Mouse (Mus musculus) induced T-regulatory cell, adult 2 months (primary cell): ENCODE results near the gene Trp53tg5.

Experiments
- DNase-seq: peaks from one replicate; pipeline ENCODE4 v3.0.0-alpha.2; 2012; ENCODE audit warnings: low read depth

The Trp53tg5 gene

DNA sequence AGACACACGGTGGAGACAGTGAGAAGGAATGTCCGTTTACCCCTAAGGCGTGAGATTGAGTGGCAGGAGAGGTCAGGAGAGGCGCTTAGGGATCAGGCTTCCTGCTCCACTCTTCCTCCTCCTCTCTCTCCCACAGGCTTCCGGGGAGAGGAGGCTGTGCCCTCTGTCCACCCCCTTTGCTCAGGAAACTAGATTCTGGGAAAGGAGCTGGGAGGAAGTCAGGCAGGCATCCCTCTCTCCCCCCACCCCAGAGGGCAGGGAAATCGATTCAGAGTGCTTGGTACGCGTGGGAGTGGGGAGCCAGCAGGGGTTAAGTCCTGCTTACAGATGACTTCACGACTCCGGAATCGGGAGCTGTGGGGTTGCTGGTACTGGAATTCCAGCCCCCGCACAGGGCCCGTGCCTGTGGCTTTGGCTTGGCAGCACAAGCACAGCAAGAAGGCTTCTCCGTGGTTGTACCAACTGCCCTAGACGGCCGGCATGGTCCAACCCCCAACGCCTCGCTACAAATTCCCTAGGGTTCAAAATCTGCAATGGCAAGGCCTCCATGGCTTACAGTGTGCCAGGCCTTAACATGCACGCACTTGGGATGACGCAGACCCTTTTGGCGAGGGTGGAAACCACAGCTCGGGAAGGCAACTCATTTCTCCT lies 40.9 kb downstream of the Trp53tg5 start:
- DNase-seq = no peak

DNA sequence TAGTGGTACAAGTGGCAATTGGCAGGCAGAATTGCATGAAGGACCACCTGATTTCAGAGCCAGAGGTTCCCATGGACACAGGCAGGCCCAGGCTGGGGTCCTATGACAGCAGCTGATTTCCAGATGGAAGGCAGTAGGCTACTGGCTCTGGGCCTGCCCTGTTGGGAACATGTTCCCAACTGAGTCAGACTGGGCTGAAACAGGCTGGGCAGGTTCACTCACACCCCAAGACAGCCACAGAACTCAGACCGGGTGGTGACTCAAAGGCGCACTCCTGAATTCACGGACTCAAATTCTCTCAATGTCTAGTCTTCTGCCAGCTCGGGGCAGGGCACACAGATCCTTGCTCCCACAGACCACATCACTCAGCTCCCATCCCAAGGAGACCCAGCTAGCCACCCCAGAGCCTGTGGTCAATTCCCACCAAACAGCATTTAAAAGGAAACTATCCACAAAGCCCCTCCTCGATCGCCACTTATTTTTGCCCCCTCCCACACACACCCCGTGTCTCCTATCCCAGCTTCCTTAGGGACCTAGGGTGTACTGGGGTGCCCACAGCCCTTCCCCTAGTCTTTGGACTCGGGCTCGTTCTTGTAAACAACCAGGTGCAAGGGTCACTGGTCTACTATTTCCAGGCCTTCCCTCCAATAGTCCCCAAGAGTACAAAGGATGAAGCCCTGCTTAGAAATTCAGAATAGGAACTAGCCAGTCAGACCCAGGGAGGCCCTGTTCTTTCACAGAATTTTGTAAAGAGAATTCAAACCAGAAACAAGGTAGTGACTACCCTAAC lies 41.7 kb downstream of the Trp53tg5 start:
- DNase-seq = no peak

DNA sequence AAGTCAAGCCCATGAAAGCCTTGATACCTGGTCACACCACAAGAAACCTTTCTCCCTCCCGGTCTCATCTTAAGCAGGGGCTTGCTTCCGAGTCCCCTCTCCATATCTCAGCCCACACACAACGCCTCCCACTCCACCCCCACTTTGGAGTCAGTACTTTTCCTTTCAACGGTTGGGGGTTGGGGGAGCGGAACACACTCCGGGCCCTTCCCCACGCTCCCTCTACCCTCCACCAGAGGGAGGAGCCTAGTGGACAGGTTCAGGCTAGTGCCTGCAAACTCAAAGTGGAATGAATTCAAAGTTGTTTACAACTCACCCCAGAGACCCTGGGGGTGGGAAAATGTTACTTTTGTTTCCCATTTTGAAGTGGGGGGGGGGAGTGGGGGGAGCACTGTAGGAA lies 42.8 kb downstream of the Trp53tg5 start:
- DNase-seq = no peak

DNA sequence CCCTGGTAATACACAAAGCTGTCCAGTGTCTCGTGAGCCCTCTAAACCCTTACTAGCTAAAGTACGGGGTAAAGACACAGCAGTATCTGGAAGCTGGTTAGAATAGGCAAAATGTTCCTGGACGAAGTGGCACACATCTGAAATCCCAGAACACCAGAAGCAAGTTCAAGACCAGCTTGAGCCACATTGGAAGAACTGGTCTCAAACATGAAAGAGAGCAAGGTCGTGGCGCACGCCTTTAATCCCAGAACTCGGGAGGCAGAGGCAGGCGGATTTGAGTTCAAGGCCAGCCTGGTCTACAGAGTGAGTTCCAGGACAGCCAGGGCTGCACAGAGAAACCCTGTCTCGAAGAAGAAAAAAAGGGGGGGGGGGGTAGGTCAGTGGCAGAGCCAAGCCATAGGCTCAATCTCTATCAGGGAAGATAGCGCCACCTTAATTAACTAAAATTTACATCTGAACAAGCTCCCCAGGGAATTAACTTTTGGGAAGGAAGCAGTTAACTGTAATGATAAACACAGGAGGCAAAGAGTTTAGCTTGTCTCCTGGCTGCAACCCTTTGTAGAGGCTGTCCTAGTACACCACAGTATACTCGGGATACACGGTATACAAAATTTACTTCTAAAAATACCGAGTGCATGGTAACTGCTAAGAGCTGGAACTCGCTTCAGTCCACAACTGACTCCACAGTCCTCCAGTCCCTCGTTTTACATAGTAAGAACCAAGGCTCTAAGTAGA lies 43.5 kb downstream of the Trp53tg5 start:
- no peak for DNase-seq

DNA sequence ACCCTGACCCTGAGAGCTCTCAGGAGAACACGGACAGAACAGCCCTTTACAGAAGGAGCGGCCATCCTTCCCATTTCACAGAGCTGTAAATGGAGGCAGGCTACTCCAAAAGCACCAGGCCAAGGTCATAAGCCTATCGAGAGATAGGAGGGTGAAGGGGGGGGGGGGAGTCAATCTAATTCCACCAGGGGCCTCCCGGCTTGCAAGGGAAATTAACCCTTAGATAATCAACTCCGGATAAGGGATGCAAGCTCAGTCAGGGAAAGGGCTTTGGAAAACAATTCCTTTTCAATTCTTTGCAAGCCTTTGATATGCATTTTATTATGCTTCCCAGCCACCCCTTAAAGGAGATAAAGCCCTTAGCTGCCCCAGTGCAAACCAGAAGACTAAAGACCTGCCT lies 45.1 kb downstream of the Trp53tg5 start:
- no peak for DNase-seq

DNA sequence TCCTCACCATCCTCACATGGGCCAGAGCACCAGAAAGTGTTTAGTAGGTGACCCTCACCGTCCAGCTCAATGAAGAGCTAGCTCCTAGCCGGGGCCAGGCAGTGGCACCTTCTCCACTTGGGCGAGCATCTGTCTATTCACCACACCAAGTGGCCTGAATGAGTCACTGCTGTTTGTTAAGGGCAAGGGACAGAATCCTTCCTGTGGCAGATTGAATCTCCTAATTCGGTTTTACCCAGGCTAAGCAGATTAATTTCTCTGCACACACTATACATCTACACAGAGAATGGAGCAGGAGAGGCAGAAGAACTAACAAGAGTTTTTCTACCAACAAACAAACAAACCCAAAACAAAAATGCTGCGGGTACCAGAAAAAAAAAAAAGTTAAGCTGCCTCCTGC lies 46.6 kb downstream of the Trp53tg5 start:
- no peak for DNase-seq

DNA sequence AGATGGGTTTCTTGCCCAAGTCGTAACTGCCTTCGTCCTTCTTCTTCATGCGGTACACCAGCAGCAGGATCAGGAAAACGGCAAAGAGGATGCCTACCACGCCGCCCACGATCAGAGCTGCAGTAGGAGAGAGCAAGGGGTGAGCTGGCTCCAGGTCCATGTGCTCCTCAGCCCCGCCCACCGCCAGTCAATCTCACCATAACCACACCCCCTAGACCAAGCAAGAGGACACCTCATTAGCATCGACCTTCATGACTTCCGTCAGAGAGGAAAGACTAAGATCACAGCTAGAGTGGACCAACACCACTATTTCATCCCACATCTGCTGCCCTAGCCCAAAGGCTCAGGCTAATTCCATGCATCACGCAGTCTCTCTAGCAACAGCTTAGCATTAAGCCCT lies 47.4 kb downstream of the Trp53tg5 start:
- no peak for DNase-seq

DNA sequence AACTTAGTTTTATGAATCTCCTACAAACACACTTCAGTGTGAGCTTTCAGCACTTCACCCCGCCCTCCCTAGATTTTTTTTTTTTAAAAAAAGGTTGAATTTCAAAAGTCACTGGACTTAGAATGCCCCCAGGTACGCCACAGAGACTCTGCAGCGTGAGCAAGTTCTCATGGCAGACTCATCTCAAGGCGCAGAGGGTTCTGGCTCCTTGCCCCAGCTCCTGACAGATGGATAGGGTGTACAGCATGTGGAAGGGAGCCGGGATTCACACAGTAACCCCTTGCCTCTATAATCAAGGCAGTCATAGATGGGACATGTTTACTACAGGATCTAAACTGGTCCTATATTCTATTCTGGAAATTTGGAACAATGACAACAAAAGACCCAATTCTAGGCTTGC lies 48.1 kb downstream of the Trp53tg5 start:
- DNase-seq = no peak

DNA sequence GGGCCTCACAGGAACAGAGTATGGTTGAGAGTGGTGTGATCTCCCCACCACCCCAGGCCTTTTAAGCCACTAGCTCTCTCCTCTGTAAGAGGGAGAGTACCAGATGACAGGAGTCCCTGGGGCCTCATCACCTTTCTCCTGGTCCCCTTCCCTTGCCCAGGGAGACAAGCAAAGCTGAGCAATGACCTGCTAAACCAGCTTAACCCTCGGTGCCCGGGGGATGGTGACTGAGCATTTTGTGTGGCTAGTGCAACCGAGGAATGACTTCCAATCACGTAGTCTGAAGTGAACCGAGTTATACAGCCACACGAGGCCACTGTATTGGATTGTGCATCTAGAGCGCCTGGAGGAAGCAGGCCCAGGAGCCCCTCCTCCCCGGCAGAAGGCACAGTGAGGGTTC lies 49.1 kb downstream of the Trp53tg5 start:
- no peak for DNase-seq

DNA sequence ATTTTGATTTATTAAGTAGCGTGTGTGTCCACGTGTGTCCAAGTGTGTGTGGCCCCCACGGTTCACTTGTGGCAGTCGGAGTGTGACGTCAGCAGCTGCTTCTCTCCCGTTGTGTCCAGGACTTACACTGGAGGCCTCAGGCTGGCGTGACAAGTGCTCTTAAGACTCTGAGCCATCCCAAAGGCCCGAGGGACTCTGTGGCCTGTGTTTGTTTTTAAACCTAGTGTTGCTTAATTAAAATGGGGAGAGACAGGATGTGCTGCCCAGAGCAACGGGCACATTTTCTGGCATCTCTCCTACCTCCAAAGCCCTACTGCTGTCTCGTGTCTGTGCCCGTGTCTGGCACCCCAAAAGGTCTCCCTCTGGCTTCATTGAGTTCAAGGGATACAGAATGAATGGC lies 50.1 kb downstream of the Trp53tg5 start:
- DNase-seq = no peak

DNA sequence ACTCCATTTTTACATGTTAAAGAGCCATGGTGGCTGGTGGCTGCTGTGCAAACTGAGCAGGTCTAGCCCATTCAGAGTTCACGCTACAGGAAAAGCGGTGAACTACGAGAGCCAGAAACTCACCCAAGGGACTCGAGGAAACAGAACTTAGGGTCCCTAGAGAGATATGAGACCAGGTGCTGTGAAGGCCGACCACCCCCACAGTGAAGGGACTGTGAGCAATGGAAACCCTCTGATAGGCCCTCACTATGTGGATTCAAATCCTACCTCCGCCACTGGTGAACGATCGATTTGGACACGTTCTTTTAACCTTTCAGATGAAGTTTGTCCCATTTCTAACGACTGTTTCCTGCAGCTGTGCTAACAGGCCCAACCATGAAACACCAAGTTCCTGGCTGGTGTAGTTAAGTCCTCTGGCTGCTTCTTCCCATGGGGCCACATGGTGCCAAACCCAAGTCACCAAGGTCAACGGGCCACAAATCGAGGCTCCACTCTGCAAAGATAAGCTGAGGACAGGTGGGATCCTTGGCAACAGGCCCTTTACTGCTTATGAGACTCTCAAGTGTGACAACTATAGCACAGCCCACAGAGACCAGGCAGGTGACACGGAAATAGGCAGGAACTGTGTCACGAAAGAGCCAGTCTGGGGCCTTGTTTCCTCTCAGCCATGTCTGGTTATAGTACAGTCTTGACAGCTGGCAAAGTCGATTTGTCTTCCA lies 50.7 kb downstream of the Trp53tg5 start:
- no peak for DNase-seq

DNA sequence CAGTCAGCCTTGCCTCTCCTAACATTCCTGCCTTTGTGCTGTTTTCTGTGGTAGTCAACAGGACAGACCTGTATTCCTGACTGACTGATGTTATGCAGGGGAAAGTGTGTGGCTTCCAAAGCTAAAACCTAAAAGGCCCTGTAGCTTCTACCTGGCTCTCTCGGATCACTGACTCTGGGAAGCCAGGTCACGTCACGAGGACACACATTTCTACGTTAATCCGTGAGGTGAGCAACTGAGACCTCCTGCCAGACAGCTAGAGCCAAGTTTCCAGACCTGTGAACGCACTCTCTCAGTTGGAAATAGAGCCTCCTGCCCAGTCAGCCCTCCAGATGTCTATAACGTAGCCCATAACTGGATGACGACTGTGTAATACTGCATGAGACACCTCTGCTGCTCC lies 51.5 kb downstream of the Trp53tg5 start:
- DNase-seq = no peak

DNA sequence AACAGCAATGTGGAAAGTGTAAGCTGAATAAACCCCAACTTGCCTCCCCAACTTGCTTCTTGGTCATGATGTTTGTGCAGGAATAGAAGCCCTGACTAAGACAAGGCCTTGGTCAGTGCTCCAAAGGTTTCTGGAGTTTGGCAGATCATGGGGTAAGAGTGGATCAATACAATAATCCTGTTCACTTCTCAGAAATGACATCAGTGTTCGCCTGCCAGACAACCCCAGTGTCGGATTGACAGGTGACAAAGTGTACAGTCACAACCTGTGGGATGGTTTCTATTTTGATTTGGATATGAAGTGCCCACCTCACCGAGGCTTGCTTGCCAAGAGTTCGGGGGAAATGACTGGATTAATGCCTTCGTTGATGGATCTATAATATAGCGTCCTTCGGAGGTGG lies 52.2 kb downstream of the Trp53tg5 start:
- DNase-seq = no peak
